Mouse (Mus musculus) C2C12 (cell line): ENCODE results near the gene Nup107.

ENCODE experiments used
- CTCF ChIP-seq: IDR thresholded peaks from one replicate; pipeline ENCODE4 v1.5.1; 2011; ENCODE audit not compliant: control insufficient read depth, insufficient read depth, insufficient read length
- FOSL1 ChIP-seq: IDR thresholded peaks from one replicate; pipeline ENCODE4 v1.8.0; 2011; ENCODE audit warnings: mild to moderate bottlenecking, low read length; ENCODE audit not compliant: poor library complexity, insufficient read depth, severe bottlenecking
- MAX ChIP-seq: IDR thresholded peaks from one replicate; pipeline ENCODE4 v1.6.1; 2011; ENCODE audit warnings: mild to moderate bottlenecking, control low read depth
- MYOG ChIP-seq: IDR thresholded peaks from one replicate; pipeline ENCODE4 v1.6.1; 2011; ENCODE audit not compliant: control insufficient read depth, insufficient read length; ENCODE audit errors: extremely low read depth
- USF1 ChIP-seq: IDR thresholded peaks from one replicate; pipeline ENCODE4 v1.6.1; 2011; ENCODE audit warnings: low read depth, mild to moderate bottlenecking, control low read depth, moderate library complexity

DNA sequence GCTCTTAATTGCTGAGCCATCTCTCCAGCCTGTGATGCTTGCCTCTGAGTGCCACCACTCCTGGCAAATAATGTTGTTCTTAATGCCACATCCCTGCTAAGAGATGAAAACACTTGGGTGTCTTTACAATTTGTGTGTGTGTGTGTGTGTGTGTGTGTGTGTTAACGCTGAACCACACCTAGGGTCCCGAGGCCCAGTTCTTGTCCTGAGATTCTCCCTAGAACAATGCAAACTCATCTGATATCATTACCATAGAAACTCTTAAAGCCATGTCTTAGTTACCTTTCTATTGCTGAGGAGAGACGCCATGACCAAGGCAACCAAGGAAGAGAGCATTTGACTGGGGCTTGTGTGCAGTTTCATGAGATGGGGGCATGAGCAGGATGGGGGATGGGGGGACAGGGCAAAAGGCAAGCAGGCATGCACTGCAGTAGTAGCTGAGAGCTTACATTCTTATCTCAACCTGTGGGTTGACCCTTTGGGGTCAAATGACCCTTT is 78.4 kb downstream of the Nup107 start:
- no peak for TF ChIP-seq CTCF
- no peak for TF ChIP-seq MAX
- no peak for TF ChIP-seq USF1
- no peak for TF ChIP-seq FOSL1
- no peak for TF ChIP-seq MYOG
